Mouse (Mus musculus): ENCODE measurements around the gene Senp1. TPM values are rescaled to one million over a fixed set of nuclear protein-coding genes. Genes with fewer than 3 reads are reported as not detected.

Gene Senp1
- total RNA-seq, 2 experiments from 2014 or later: 39.0 to 45.5 TPM

DNA sequence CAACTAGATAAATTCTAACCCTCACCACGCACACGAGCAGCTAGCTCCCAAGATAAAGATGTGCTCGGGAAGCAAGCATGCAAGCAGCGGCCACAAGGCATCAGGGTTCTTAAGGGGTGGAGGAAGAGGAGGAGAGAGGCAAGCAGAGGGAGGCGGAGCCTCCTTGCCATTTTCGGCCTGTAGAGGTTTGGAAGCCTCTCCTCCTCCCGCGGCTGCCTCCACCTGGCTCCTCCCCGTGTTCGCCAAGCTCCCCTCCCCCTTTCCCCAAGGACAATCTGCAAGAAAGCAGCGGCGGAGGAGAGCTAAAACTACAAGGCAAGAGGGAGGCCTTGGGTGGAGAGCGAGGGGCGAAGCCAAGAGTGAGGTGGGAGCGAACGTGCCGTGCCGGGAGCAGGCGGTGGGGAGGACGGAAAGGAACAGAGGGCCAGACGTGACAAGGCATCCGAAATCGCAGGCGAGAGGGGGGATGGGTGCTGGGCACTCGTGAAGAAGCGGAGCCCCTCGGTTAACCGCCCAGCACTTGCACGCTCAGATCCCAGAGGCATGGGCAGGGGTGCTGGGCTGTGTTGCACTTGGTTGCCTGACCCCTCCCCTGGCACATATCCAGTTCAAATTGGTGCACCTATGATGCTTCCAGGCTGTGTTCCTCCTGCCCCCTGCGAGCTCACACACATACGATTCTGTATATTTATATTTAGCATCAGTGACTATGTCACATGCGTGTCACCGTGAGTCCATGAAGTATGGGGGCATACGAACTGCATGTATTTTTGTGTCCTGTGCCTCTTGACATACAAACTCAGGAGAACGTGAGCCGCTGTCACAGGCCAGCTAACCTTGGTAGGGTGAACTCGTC, 15.0 kb upstream of the Senp1 start:
- ATAC-seq (replicated peaks; ENCODE audit: low FRiP score, low TSS enrichment, poor library complexity, severe bottlenecking): peak; percentile 88

DNA sequence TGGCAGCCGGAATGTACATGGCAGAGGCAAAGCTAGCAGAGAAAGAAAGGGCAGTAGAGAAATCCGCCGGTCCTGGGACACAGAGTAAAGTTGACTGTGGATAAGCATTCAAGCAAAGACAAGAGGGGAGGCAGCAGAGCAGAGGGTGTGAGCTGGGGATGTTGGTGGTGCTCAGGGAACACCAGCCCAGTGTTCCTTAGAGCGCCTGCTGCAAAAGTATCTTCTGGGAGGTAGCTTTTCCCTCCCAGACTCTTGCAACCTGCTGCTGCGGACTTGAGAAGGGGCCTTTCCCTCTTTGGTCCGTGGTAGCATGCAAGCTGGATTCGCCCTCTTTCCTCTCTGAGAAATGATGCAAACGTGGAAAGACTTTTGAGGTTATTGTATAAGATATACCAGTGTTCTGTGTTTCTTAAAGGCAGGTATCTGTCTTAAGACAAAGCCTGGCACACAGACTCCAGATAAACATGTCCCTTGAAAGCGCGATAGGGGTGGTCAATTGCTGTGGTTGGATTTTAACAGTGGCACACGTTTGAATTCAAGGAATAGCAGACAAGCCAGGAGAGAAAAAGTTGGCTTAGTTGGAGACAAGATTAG, 14.3 kb upstream of the Senp1 start:
- peak; percentile 46 for ATAC-seq (replicated peaks; ENCODE audit: low FRiP score, low TSS enrichment, poor library complexity, severe bottlenecking)

DNA sequence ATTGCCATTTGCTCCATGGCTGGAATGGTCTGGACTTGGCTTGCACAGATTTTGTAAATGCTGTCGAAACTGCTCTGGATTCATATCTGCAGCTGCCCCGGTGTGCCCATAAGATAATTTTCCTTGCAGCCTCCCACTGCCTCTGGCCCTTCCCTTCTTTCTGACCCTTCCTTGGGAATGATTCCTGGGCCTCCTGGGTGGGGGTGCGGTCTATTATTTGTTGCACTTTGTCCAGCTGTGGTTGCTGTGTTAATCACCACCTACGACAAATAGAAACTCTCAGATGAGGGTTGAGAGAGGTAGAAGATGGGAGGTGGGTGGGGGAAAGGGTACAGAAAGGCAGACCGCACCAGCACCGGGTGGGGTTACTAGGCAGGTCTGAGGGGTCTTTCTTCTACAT, 13.7 kb upstream of the Senp1 start:
- ATAC-seq (replicated peaks; ENCODE audit: low FRiP score, low TSS enrichment, poor library complexity, severe bottlenecking): no peak

DNA sequence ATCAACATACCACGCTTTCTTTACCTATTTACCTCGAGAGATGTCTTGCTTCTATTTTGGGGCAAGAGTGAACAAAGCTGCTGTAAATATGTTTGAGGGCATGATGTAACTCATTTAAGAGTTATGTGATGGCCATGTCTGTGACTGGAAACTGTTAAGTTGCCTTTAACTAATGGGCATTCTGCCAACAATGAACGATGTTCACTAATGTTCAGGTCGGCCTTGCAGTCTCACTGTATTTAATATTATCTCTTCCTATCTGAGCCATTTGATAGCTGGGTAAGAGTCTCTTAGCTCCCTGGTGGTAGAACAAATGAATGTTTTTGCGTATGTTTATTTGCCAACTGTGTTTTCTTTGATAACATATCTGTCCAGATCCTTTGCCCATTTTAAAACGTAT, 13.0 kb upstream of the Senp1 start:
- peak; percentile 36 for ATAC-seq (replicated peaks; ENCODE audit: low FRiP score, low TSS enrichment, poor library complexity, severe bottlenecking)

DNA sequence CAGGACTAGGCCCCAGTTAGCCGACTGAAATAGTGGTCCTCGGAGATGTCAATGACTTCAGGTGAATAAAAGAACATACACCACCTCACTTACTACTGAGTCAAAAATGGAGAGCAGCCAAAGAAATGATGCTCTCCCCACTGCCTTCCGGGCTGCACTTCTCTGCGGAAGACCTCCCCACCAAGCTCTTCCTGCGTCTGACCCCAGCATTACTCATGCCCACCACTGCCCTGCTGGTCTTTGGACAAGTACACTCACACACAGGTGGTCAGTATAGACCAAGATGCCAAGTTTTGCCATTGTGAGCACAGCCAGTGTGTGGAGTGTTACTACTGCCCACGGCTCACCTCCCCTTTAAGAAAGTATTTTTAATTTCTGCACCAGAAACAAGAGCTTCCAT, 8.9 kb upstream of the Senp1 start:
- no peak for ATAC-seq (replicated peaks; ENCODE audit: low FRiP score, low TSS enrichment, poor library complexity, severe bottlenecking)

DNA sequence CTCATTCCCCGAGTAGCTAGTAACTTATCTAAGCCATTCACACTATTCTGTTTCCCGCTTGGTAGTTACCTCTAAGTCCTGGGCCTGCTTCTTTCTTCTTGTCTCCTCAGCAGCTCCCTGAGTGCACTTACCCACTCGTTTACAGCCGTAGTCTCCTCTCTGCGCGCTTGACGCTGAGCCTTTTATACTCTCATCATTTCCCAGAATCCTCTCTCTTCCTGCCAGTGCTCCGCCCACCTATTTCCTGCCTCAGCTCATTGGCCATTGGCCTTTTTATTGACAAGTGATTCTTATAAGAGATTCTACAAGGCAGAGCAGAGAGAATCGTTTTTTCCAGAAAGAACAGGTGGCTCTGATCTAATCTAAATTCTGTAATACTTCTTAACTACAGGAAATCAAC, 5.0 kb upstream of the Senp1 start:
- ATAC-seq (replicated peaks; ENCODE audit: low FRiP score, low TSS enrichment, poor library complexity, severe bottlenecking): no peak

DNA sequence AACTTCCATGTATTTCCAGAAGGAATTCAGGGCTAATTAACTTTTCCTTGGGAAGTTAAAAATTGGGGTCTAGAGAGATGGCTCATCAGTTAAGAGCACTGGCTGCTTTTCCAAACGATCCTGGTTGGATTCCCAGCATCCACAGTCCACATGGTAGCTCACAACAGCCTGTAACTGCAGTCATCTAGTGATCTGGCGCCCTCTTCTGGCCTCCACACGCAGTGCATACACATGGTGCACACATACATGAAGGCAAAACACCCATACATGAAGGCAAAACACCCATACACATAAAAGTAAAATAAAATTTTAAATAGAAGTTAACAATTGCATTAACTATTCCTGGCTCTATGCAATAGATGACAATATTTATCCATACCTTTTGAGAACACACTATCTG, 3.4 kb upstream of the Senp1 start:
- ATAC-seq (replicated peaks; ENCODE audit: low FRiP score, low TSS enrichment, poor library complexity, severe bottlenecking): no peak

DNA sequence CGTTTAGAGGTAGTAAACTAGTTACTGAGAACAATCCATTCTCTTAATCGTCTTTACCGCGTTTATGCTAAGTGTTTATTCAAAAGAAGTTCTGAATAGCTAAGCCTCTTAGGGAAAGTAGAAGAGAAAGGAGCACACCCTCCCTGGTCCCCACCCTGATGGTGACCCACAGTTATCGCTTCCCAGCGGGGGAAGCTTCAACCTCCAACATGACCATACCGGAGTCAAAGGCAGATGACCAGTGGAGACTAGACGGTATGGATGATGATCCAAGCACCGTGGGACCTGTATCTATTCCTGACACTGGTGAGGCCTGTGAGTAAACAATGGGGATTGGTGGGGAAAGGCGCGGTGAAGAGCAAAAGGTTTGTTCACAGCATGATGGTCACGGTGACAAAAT, 1.4 kb upstream of the Senp1 start:
- ATAC-seq (replicated peaks; ENCODE audit: low FRiP score, low TSS enrichment, poor library complexity, severe bottlenecking): no peak

DNA sequence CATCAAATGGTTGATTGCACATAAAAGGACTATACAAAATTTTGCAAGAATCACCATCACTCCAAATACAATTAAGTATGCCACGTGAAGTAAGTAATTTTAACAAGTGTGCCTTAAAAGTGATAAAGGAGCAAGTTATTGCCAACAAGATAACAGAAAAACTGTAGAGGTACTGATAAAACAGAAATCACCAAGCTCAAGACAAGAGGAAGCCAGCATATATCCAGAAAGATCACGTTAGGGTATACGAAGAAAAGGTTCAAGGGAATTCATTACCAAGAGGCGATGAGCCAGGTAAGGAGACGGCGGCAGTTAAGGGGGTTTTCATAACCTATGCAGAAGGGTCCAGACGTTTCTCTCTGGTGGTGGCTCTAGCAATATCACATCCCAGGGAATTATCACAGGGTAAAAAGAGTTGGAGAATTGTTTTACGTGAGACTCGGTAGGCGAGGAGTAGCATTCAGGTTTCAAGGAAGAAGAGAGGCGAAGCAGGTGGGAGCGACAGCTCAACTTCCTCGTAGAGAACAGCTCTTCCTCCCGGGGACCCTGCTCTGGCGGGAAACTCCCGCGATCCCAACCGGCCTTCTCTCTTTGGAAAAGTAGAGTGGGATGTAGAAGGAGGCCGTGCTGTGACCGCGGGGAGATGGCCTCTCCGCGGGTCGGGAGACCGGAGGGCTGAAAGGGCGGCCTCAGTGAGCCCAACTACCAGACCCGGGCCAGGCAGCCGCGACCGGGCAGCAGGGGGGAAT, 998 bp downstream of the Senp1 start, which contains the start of gene Pfkm:
Gene Pfkm, plus strand, starts transcription at position 218 of the 749 bp plus-strand sequence.
- ATAC-seq (replicated peaks; ENCODE audit: low FRiP score, low TSS enrichment, poor library complexity, severe bottlenecking): peak; percentile 46

DNA sequence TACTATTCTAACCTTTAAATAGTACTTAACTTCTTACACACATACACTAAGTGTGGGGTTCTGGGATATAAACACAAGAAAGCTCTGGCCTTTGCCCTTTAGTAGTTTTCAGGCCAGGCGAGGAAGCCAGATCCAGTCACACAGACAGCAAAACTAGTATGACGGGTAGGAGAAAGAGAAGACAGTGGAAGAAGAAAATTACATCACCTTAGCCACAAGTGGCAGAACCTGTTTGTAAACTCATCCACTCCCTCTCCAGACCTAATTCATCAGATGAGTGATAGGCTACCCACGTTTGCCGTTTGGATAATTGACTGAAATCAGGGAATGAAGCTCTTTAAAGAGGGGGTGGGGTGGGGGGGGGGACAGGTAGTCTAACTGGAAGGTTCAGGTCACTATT, 1.7 kb downstream of the Senp1 start:
- no peak for ATAC-seq (replicated peaks; ENCODE audit: low FRiP score, low TSS enrichment, poor library complexity, severe bottlenecking)

DNA sequence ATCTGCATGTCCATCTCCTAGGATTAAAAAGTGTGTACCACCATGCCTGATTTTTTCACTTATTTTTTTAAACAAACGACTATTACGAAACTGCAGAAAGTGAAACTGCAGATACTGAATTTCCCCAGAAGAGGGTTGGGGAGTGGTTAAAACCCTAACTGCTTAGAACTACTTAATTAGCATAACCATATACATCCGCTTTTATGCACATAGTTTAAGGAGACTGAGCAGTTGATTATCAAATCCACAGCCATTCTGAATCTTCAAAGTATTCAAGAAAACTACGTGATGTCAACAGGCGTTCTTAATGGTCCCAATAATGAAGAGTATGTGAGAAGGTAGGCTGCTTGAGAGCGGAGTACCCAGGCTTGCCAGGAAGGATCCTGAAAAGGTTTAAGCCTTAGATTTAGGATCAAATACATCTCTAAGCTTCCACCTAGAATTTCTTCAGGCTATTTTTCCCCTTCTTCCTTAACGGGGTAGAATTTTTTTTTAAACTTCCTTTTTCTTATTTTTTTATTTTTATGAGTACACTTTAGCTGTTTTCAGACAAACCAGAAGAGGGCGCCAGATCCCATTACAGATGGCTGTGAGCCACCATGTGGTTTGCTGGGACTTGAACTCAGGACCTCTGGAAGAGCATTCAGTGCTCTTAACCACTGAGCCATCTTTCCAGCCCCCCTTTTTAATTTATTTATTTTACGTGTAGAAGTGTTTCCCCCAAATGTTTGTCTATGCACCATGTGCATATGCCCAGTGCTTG, 3.9 kb downstream of the Senp1 start:
- ATAC-seq (replicated peaks; ENCODE audit: low FRiP score, low TSS enrichment, poor library complexity, severe bottlenecking): no peak

DNA sequence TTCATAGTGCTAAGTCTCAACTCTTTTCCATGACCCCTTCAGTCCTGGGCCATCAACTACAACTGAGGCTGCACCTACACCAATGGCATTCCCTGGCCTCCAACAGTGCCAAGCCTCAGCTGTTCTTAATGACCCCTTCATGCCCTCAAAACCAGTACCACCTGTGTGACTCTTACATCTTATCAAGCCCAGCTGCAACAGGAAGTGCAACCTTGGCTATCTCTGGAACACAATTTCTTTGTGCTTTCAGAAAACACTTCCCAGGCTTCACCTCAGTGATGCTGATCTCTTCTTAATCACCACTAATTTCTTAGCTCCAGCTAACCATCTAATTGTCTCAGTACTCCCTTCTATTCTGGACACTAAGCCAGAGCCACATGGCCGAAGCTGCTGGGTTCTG, 4.7 kb downstream of the Senp1 start:
- no peak for ATAC-seq (replicated peaks; ENCODE audit: low FRiP score, low TSS enrichment, poor library complexity, severe bottlenecking)

DNA sequence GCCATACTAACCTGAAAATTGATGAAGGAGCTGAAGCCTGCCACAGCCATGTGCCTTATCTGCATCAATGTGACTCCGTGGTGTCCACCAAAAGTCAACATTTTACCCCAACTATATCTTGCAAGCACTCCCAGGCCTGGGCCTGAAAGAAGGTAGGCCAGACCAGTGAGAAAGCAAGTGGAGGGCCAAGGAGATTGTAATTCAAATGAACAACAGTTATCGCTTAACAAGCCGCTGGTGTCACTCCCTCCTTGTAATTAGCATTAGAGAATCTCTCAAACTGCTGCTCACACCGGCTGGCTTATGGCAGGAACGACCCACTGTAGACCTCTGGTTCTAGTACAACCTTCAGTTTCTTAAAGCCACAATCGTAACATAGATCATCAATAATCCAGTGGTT, 16.6 kb downstream of the Senp1 start:
- ATAC-seq (replicated peaks; ENCODE audit: low FRiP score, low TSS enrichment, poor library complexity, severe bottlenecking): no peak

DNA sequence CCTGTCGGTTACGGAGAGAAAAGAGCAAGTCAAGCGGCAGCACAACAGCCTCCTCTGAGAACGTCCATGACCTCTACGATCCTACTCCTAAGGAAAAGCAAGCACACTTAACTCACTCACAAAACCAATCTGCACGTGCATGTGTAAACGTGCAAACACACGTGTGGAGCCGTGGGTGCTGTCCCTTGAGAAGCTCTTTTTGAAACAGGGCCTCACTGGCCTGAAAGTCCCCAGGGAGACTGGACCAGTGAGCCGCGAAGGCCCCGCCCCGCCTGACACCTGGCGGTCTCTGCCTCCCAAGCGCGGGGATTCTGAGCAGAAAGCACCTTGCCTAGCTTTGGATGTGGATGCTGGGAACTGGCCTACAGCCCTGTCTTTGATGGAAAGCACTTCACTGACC, 18.5 kb downstream of the Senp1 start:
- no peak for ATAC-seq (replicated peaks; ENCODE audit: low FRiP score, low TSS enrichment, poor library complexity, severe bottlenecking)

DNA sequence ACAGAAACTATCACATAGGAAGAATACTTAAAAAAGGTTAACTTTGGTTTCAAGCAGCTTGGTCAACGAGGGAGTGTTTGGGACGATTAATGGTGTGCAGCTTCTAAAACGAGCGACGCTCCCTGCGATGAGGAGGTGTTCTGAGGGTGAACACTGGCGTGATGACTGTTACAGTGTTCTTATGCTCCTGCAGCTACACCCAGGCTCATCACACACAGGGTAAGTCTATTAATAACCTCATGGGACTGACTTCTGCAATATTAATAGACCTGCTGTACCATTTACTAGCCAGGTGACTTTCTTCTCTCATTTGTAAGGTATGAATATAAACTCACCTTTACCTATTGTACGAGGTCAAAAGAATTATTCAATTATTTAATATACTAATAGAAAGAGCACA, 19.0 kb downstream of the Senp1 start:
- no peak for ATAC-seq (replicated peaks; ENCODE audit: low FRiP score, low TSS enrichment, poor library complexity, severe bottlenecking)

DNA sequence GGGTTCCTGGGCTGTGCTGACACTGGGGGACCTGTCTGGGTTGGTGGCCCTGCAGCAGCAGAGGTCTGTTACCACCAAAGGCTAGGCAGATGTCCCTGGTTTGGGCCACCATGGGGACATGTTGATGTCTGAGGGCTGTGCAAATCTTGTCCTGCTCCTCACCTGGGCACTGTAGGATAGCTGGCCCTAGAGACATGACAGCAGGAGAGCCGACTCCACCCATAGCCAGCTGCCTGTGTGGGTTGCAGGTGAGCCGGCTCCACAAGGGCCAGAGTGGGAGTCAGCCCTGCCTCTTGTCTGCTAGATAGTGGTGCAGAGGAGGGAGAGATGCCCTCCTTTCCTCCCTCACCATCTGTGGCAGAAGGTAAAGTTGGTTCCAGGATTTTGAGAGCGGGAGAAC, 23.2 kb downstream of the Senp1 start:
- no peak for ATAC-seq (replicated peaks; ENCODE audit: low FRiP score, low TSS enrichment, poor library complexity, severe bottlenecking)

DNA sequence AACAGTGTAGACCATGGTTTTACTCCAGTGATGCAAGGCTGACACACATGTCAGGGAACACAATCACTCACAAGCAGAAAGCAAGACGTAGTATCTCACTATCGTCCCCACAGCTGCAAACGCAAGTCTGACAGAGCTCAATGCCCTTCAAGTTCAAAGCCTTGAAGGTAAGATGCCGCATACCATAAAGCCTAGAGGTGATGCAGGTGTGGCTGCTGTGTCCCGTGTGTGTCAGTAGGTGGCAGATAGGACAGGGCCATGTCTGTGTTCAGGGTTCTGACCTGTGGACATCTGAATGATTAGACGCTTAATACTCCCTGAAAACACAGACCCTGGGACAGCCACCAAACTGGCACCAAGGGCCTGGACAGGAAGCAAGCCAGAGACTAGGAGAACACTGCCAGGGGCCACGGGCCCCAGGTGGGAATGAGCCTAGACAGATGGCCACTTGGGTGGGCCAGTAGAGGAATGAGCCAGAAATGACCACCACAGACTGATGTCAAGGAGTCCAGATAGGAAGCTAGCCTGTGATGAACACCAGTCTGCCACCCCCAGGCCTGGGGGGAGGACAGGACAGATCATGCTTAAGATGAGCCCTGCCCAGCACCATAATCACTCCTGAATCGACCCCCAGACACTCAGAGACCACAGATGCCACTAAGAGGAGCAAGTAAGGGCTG, 23.8 kb downstream of the Senp1 start:
- ATAC-seq (replicated peaks; ENCODE audit: low FRiP score, low TSS enrichment, poor library complexity, severe bottlenecking): peak; percentile 41; the same call in 1 of the 2 replicates

DNA sequence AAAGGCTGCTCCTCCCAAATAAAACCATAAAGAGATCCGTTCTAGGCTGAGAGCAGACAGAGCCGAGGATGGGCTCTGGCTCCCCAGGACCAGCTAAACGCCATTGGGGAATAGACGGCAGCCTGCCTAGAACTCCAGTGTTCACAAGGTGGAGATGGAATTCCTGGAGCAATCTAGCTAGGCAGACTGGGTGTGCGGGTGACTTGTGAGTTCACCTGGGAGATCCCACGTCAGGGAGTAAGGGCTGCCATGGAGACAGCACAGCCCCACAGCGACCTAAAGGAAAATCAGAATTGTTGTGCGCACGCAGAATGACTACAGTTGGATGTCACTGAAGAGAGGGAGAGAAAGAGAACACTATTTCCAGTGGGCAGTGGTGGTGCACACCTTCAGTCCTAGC, 25.0 kb downstream of the Senp1 start:
- no peak for ATAC-seq (replicated peaks; ENCODE audit: low FRiP score, low TSS enrichment, poor library complexity, severe bottlenecking)

DNA sequence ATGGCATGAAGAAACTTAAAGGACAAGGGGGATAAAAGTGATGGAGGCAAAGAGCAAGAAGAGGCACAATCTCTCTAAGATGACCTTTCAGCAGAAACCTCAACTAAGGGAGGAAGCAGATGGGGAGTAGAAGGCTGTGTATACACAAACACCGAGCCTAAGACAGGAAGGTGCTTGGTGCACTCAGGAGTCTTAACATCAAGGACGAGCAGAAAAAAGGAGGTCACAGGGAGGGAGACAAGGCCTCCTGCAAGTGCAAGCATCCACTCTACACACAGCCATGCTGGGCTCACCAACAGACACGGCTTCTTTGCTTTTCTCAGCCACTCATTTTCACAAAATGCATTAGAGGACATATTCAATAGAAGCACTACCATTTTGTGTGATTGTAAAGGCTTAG, 26.1 kb downstream of the Senp1 start:
- no peak for ATAC-seq (replicated peaks; ENCODE audit: low FRiP score, low TSS enrichment, poor library complexity, severe bottlenecking)

All from megakaryocyte-erythroid progenitor cell, adult 5-6 weeks (primary cell).